Mouse (Mus musculus) cortical plate, adult 2 months (tissue): ENCODE results near the gene Ankib1. TPM values are rescaled to one million over a fixed set of nuclear protein-coding genes. Genes with fewer than 3 reads are reported as not detected.
"Not testable (repeated sequence)": the region's sequence is repeated elsewhere in the genome, so short reads cannot be mapped to it uniquely, and the experiment has no call there.

Experiments used
- H3K27ac ChIP-seq: fragments of 200-500 bp; 2 replicates; pipeline ENCODE4 v1.5.1; 2012; ENCODE audit warnings: low read length, control low read depth, inconsistent platforms; ENCODE audit not compliant: insufficient read depth
- H3K4me1 ChIP-seq: fragments of 200-500 bp; 2 replicates; pipeline ENCODE4 v1.6.1; 2011; ENCODE audit warnings: low read length; ENCODE audit not compliant: control insufficient read depth, insufficient read depth
- H3K4me3 ChIP-seq: fragments of 200-500 bp; 2 replicates; pipeline ENCODE4 v1.5.1; 2011; ENCODE audit warnings: mild to moderate bottlenecking, low read length, control low read depth; ENCODE audit not compliant: insufficient read depth
- CTCF ChIP-seq: fragments of 200-500 bp; IDR thresholded peaks from 2 replicates; pipeline ENCODE4 v1.5.1; 2011; ENCODE audit warnings: mild to moderate bottlenecking, control low read depth, low read length; ENCODE audit not compliant: insufficient read depth; ENCODE audit errors: extremely low read depth
- POLR2A ChIP-seq: fragments of 200-500 bp; IDR thresholded peaks from 2 replicates; pipeline ENCODE4 v1.6.1; 2011; ENCODE audit warnings: mild to moderate bottlenecking, low read length, control low read depth; ENCODE audit not compliant: insufficient read depth; ENCODE audit errors: extremely low read depth
- polyA plus RNA-seq: library from polyadenylated mRNA; depleted of rRNA; stranded (reverse); fragments of >200 nt; gene quantifications from 2 replicates; pipeline ENCODE4 v1.2.3, GENCODE M21; 2012

Gene Ankib1
- polyA plus RNA-seq, 1 experiment: 22.4 TPM

- peaks cover 2% of the 10 kb centered on the region; the same call in 1 of the 2 replicates for H3K4me1 ChIP-seq
- no peak overlapping the region for H3K4me3 ChIP-seq
- H3K27ac ChIP-seq: no peak overlapping the region
- no peak for TF ChIP-seq CTCF
- TF ChIP-seq POLR2A: no peak
Observed at GRCm38 (mm10) chr5:3791048-3791447, 11.7 kb downstream of the Ankib1 start.

DNA sequence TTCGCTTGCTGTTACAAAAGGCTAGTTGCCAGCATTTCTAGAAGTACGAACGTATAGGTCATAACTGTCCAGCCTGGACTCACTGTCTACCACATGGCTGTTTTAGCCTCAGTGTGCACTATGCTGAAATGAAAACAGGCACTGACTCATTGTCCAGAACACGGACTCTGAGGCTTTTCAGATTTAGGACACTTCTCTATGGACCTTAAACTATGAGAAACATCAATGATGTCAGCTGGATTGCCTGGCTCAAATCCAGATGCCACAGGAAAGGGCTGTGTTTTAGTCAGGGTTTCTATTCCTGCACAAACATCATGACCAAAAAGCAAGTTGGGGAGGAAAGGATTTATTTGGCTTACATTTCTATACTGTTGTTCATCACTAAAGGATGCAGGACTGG is 15.2 kb downstream of the Ankib1 start:
- Histone ChIP-seq H3K27ac (no peak overlapping the region), H3K4me1 (peaks cover 2% of the 10 kb centered on the region; the same call in 1 of the 2 replicates), H3K4me3 (no peak overlapping the region)
- TF ChIP-seq CTCF (no peak), POLR2A (no peak)

- Histone ChIP-seq H3K4me3 (no peak overlapping the region), H3K4me1 (peaks cover 2% of the 10 kb centered on the region; the same call in 1 of the 2 replicates), H3K27ac (no peak overlapping the region)
- TF ChIP-seq CTCF: no peak
- no peak for TF ChIP-seq POLR2A
Observed at GRCm38 (mm10) chr5:3784751-3785496, 17.8 kb downstream of the Ankib1 start.

DNA sequence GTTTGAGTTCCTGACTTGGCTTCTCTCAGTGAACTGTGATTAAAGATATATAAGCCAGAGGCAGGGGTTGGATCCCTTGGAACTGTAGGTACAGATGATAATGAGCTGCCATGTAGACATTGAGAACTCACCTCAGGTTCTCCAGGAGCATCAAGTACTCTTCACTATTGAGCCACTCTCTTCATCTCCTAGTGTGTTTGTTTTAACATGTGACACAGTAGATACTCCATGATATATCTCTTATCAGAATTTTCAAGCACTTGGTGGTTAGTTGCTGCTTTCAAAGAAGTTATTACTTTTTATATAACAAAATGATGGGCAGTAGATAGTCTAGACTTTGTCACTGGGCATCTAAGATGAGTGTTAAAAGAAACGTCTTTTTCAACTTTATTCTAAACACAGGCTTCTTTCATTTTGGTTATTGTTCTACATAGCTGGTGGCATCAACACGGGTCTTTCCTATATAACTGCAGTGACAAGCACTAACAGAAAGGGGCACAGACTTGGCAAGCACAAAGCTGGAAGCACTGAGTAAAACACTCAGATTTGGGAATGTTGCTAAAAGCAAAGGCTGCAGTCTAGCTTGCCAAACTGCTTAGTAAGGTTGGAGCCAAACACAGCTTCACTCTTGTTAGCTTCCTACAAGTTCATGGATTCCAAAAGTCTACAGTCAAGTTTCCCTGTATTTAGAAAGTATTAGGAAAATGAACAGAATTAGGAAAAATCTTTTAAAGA is 18.6 kb downstream of the Ankib1 start:
- Histone ChIP-seq H3K4me1 (peaks cover 2% of the 10 kb centered on the region; the same call in 1 of the 2 replicates), H3K27ac (no peak overlapping the region), H3K4me3 (no peak overlapping the region)
- TF ChIP-seq POLR2A (no peak), CTCF (no peak)

DNA sequence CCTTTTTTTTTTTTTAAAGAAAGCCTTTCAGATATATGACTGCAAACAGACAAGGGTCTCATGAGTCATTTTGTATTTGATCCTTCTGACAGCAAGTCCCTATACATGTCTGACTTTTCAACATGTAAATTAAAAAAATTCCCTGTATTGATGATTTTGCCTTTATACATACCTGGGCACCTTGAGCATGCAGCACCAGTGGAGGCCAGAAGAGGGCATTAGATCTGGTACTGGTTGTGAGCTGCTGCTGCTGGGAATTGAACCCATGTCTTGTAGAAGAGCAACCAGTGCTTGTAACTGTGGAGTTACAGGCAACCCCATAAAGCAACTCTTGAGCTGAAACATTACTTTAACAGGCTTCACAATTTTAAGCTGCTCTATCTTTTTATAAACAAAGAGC is 20.1 kb downstream of the Ankib1 start:
- Histone ChIP-seq H3K4me1 (peaks cover 2% of the 10 kb centered on the region; the same call in 1 of the 2 replicates), H3K4me3 (no peak overlapping the region), H3K27ac (no peak overlapping the region)
- no peak for TF ChIP-seq CTCF
- no peak for TF ChIP-seq POLR2A

- H3K27ac ChIP-seq: no peak overlapping the region
- H3K4me1 ChIP-seq: no peaks in the 10 kb centered on the region
- TF ChIP-seq CTCF: no peak
- TF ChIP-seq POLR2A: no peak
- H3K4me3 ChIP-seq: no peak overlapping the region
Observed at GRCm38 (mm10) chr5:3772017-3772416, 30.7 kb downstream of the Ankib1 start.

DNA sequence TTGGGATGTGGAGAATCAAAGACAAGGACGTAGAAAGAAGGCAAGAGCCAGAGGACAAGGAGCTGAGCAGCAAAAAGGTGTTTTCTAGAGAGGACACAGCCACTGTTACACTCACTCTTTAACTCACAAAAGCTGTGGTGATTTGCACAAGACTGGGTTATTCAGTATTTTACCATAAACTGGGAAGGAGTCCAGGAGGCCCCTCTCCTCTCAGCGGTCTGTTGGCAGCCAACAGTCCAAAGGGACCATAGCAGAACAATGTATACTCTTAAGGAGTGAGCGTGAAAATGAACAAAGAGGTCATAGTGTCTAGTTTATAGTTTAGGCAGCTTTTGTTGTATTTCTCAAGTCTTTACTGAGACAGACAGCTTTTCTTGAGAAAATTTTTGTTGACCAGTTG is 31.2 kb downstream of the Ankib1 start:
- no peak for TF ChIP-seq POLR2A
- TF ChIP-seq CTCF: no peak
- Histone ChIP-seq H3K27ac (no peak overlapping the region), H3K4me1 (no peaks in the 10 kb centered on the region), H3K4me3 (no peak overlapping the region)

DNA sequence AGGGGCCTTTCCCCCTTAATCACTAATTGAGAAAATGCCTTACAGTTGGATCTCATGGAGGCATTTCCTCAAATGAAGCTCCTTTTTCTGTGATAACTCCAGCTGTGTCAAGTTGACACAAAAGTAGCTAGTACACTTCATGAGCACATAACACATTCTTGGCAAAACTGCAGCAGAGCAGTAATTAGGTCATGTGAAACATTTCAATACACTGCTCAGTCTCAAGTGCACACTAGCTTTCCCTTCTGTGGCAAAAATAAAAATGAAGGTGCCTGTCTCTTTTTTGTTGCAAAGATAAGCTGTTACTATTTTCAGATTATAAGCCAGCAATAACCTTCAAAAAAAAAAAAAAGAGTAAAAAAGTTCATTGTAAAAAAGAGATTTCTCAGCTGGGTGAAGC is 52.2 kb downstream of the Ankib1 start:
- not testable (repeated sequence) for H3K4me3 ChIP-seq, H3K4me1 ChIP-seq, H3K27ac ChIP-seq

DNA sequence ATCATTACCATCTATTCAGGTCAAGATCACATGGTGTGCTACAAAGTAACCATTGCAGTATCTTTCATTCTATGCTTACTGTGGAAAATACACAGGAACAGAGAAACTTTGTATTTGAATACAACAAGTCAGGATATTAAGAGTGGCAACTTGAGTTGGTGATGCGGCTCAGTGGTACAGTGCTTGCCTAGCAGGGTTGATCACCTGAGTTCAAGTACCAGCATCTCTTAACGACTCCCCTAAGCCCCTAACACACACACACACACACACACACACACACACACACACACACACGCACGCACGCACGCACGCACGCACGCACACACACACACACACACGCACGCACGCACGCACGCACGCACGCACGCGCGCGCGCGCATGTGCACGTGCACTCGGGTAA is 69.9 kb downstream of the Ankib1 start:
- H3K4me1 ChIP-seq, H3K4me3 ChIP-seq, H3K27ac ChIP-seq: not testable (repeated sequence)

- H3K4me1 ChIP-seq: no peaks in the 10 kb centered on the region
- H3K27ac ChIP-seq: no peak overlapping the region
- TF ChIP-seq CTCF (no peak), POLR2A (no peak)
- no peak overlapping the region for H3K4me3 ChIP-seq
Observed at GRCm38 (mm10) chr5:3728820-3729219, 73.9 kb downstream of the Ankib1 start.

DNA sequence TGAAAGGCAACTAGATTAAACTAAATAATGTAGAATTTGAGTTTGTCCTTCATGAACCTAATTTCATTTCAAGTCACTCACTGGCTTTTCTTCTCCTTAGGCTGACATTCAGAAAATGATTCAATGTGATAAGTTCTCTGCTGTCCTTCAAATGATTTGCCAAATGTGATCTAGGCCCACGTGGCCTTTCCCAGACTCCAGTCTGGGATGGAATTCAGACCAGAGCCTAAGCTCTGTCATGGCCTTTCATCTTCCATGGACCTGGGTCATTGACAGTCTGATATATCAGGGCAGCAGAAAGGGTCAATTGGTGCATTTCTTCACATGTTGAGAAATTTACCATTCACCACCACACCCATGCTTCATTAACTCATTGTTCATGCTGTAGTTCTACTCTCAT is 77.2 kb downstream of the Ankib1 start:
- Histone ChIP-seq H3K27ac (no peak overlapping the region), H3K4me1 (no peaks in the 10 kb centered on the region), H3K4me3 (no peak overlapping the region)
- TF ChIP-seq CTCF (no peak), POLR2A (no peak)
